Mouse (Mus musculus): ENCODE measurements at regions not wholly inside any gene's neighbourhood (a gene's known extent, or its start where the extent isn't known, plus 50 kb on each side); places are given as distances from the start of the nearest gene placed in this dataset.

DNA sequence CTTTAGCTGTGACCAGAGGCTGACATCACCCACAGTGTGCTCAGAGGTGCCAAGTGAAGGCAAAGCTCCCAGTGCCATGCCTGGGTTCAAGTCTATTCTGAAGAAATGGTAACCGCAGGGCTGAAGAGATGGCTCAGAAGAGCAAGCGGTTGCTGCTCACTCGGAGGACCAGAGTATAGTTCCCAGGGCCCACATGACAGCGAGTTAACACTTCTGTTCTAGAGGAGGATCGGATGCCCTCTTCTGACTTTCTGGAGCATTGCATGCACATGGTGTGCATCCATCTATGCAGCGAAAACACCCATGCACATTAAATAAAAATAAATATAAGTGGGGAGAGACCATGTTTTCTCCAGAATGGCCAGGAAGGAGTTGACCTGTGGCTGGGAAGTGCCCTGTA, 209.5 kb downstream of the Sorl1 start:
- Histone ChIP-seq H3K27me3 (replicated peaks) (no peaks in the 10 kb centered on the region), H3K4me3 (replicated peaks) (no peak overlapping the region), H3K4me2 (no peak overlapping the region), H3K4me1 (peaks cover 8% of the 10 kb centered on the region; the same call in 1 of the 2 replicates), H3K27ac (no peak overlapping the region), H3K9ac (no peak overlapping the region), H3K36me3 (no peaks in the 10 kb centered on the region), H3K9me3 (no peaks in the 10 kb centered on the region)
- WGBS = 92% methylated on average over 6 of the region's 6 CpGs
- no peak for ATAC-seq (ENCODE audit: insufficient read depth, low FRiP score, low read depth)

DNA sequence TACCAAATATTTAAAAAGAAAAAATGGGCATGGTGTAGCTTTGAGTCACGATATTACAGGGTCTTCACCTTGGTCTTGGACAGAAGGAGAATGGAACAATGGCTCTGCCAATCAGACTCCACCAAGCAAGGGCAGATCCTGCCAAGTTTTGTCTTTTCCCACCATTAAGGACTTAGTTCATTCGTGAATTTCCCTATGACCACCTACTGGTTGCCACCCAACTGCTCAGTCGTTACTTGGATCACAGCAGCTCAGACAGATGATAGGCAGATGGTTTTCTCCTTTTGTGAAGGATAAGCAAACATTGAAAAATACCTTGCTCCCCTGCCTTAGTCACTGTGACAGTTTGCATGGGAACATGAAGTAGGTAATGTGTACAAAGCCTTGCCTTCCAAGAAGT, 210.2 kb downstream of the Sorl1 start:
- Histone ChIP-seq H3K4me3 (replicated peaks) (no peak overlapping the region), H3K27ac (no peak overlapping the region), H3K4me1 (peaks cover 3% of the 10 kb centered on the region; the same call in 1 of the 2 replicates), H3K9ac (no peak overlapping the region), H3K36me3 (no peaks in the 10 kb centered on the region), H3K4me2 (no peak overlapping the region), H3K27me3 (replicated peaks) (no peaks in the 10 kb centered on the region), H3K9me3 (no peaks in the 10 kb centered on the region)
- ATAC-seq (ENCODE audit: insufficient read depth, low FRiP score, low read depth) = no peak
- WGBS = 70% methylated on average over 3 of the region's 3 CpGs

DNA sequence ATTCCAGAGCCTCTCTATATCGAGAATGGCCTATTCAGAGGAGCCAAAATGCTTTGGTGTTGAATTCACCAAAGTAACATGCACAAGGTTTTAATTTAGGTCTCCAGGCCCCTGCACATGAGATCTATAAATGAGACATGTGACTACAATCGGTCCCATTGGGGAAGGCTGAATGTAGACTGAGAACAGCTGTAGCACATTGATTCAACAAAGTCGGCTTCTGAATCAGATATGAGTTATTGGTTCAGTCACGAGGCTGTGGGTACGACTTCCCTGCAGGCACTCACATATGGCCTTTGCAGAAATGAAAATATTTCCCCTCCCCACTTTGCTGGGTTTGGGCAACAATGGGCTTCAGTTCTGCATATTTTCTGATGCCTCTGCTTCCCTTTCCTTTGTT, 211.6 kb downstream of the Sorl1 start:
- no peaks in the 10 kb centered on the region for H3K4me1 ChIP-seq
- ATAC-seq (ENCODE audit: insufficient read depth, low FRiP score, low read depth) = no peak
- H3K9ac ChIP-seq = no peak overlapping the region
- H3K9me3 ChIP-seq = no peaks in the 10 kb centered on the region
- no peak overlapping the region for H3K27ac ChIP-seq
- no peak overlapping the region for H3K4me2 ChIP-seq
- H3K4me3 ChIP-seq (replicated peaks) = no peak overlapping the region
- H3K36me3 ChIP-seq = no peaks in the 10 kb centered on the region
- H3K27me3 ChIP-seq (replicated peaks) = no peaks in the 10 kb centered on the region
- 79% methylated on average over 5 of the region's 5 CpGs for WGBS

DNA sequence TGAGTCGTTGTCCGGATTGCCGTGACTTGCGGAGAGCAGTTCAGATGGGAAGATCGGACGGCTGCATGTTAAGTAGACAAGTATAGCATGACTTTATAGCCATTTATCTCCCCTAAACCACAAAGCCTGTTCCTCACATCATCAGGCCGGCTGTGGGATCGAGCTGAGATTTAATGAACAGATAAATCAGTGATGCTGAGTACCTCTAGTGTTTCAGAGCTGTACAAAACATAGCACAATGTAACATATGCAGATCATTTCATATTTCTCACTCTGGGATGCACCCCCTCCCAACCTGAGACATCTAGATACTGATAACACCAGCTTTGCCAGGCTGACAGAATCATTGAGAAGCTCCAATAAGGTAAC, 223.5 kb downstream of the Sorl1 start:
- 0 out of 2 replicates have a peak, but pooled peaks cover 4% of the 10 kb centered on the region for H3K4me1 ChIP-seq
- no peaks in the 10 kb centered on the region for H3K27me3 ChIP-seq (replicated peaks)
- no peaks in the 10 kb centered on the region for H3K36me3 ChIP-seq
- H3K27ac ChIP-seq = no peak overlapping the region
- H3K4me3 ChIP-seq (replicated peaks) = no peak overlapping the region
- 82% methylated on average over 8 of the region's 8 CpGs for WGBS
- H3K9me3 ChIP-seq = no peaks in the 10 kb centered on the region
- H3K9ac ChIP-seq = no peak overlapping the region
- no peak overlapping the region for H3K4me2 ChIP-seq
- no peak for ATAC-seq (ENCODE audit: insufficient read depth, low FRiP score, low read depth)

DNA sequence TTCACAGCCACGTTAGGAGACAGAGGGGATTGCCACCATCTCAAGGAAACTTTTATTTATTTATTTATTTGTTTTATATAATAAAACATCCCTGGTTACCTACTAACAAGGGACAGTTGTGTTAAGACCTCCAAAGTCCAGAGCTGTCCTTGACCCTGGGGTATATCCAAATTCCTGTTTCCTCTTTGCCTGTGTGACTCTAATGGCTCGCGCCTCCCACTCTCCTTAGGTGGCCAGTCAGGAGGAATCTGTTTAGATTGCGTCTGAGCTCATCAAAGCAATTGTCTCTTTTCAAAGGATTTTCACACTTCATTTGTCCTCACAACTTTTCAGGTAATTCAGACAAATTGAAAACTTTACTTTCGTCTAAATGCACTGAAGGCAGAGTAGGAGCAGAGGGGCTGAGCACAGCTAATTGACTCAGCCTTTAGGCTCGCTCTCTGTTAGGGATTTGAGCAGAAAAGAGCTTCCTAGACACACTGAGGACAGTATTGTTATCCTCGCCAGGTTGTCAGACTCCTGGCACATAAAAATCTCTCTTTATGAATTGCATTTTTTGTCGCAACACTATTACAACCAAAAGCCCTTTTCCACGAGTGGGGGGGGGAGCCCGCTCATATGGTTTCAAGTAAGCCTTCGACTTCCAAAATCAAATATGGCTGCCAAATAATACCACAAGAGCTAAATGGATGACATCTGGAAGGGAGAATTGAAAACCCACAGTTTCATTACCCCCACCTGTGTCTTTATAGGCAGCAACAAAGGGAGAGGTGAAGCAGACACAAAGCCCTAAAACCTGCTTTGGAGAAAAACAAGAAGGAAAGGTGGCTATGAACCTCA, 224.1 kb downstream of the Sorl1 start:
- no peaks in the 10 kb centered on the region for H3K36me3 ChIP-seq
- 0 out of 2 replicates have a peak, but pooled peaks cover 4% of the 10 kb centered on the region for H3K4me1 ChIP-seq
- WGBS = 59% methylated on average over 11 of the region's 11 CpGs
- H3K4me2 ChIP-seq = no peak overlapping the region
- no peak for ATAC-seq (ENCODE audit: insufficient read depth, low FRiP score, low read depth)
- H3K27ac ChIP-seq = no peak overlapping the region
- H3K4me3 ChIP-seq (replicated peaks) = no peak overlapping the region
- no peaks in the 10 kb centered on the region for H3K9me3 ChIP-seq
- no peak overlapping the region for H3K9ac ChIP-seq
- no peaks in the 10 kb centered on the region for H3K27me3 ChIP-seq (replicated peaks)

DNA sequence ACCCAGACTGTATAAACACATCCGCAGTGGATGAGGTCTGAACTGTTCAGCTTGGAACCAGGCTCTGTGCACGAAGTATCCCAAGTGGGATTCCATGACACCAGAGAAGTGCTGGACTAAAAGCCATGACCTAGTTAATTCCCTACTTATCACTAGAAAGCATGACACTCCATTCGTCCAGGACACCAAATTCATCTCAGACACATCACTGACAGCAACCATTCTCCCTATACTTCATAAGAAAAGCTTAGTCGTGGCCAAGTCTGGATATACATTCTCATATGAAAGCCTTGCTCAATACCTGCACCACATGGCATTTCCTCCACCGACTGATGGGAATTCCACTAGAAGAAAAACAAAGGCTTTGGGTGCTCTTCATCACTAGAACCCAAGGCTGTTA, 229.0 kb downstream of the Sorl1 start:
- Histone ChIP-seq H3K4me2 (no peak overlapping the region), H3K9me3 (no peaks in the 10 kb centered on the region), H3K4me3 (replicated peaks) (no peak overlapping the region), H3K27me3 (replicated peaks) (no peaks in the 10 kb centered on the region), H3K27ac (no peak overlapping the region), H3K4me1 (peaks cover 9% of the 10 kb centered on the region), H3K36me3 (no peaks in the 10 kb centered on the region), H3K9ac (no peak overlapping the region)
- WGBS = 74% methylated on average over 5 of the region's 5 CpGs
- no peak for ATAC-seq (ENCODE audit: insufficient read depth, low FRiP score, low read depth)

DNA sequence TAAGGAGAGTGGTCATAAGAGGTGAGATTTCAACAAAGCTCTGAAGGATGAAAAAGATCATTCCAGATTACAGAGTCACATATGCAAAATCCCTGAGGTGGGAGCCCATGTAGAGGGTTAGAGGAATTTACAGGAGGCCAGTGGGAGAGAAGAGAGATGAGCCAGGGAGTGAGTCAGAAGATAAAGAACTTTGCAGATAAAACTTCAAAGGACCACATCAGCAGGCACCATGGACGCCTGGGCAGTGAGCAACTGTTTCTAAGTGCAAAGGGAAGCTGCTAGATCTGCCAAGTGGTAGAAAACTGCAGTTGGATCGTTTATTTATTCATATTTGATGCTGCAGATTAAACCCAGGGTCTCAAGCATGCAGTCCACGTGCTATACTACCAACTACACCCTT, 231.3 kb downstream of the Sorl1 start:
- H3K36me3 ChIP-seq = no peaks in the 10 kb centered on the region
- H3K9me3 ChIP-seq = no peaks in the 10 kb centered on the region
- H3K4me2 ChIP-seq = no peak overlapping the region
- no peak overlapping the region for H3K4me3 ChIP-seq (replicated peaks)
- no peak overlapping the region for H3K27ac ChIP-seq
- ATAC-seq (ENCODE audit: insufficient read depth, low FRiP score, low read depth) = no peak
- H3K27me3 ChIP-seq (replicated peaks) = no peaks in the 10 kb centered on the region
- peaks cover 12% of the 10 kb centered on the region for H3K4me1 ChIP-seq
- WGBS = 38% methylated on average over 3 of the region's 3 CpGs
- H3K9ac ChIP-seq = no peak overlapping the region

- H3K9ac ChIP-seq = no peak overlapping the region
- H3K27me3 ChIP-seq (replicated peaks) = no peaks in the 10 kb centered on the region
- ATAC-seq (ENCODE audit: insufficient read depth, low FRiP score, low read depth) = no peak; the same call in 1 of the 2 replicates
- H3K36me3 ChIP-seq = no peaks in the 10 kb centered on the region
- H3K4me1 ChIP-seq = peaks cover 12% of the 10 kb centered on the region
- peak overlapping the region; percentile 93 for H3K27ac ChIP-seq
- no peaks in the 10 kb centered on the region for H3K9me3 ChIP-seq
- WGBS = 36% methylated on average over 7 of the region's 7 CpGs
- H3K4me2 ChIP-seq = peak overlapping the region; percentile 61
- 0 out of 2 replicates have a peak overlapping the region, but pooled peaks have one; percentile 30 for H3K4me3 ChIP-seq (replicated peaks)
These were observed 232.9 kb downstream of the Sorl1 start for GRCm38 (mm10) chr9:41891206-41891605.

GRCm38 (mm10) chr9:41890273-41891141, 233.6 kb downstream of the Sorl1 start:
- Histone ChIP-seq H3K27ac (peak overlapping the region; percentile 93), H3K4me1 (peaks cover 12% of the 10 kb centered on the region), H3K27me3 (replicated peaks) (no peaks in the 10 kb centered on the region), H3K4me2 (peak overlapping the region; percentile 61), H3K9me3 (no peaks in the 10 kb centered on the region), H3K4me3 (replicated peaks) (peak overlapping the region; percentile 30), H3K36me3 (no peaks in the 10 kb centered on the region), H3K9ac (peak overlapping the region; percentile 17; the same call in 1 of the 2 replicates)
- peak; percentile 87 for ATAC-seq (ENCODE audit: insufficient read depth, low FRiP score, low read depth)
- 2% methylated on average over 42 of the region's 42 CpGs for WGBS

DNA sequence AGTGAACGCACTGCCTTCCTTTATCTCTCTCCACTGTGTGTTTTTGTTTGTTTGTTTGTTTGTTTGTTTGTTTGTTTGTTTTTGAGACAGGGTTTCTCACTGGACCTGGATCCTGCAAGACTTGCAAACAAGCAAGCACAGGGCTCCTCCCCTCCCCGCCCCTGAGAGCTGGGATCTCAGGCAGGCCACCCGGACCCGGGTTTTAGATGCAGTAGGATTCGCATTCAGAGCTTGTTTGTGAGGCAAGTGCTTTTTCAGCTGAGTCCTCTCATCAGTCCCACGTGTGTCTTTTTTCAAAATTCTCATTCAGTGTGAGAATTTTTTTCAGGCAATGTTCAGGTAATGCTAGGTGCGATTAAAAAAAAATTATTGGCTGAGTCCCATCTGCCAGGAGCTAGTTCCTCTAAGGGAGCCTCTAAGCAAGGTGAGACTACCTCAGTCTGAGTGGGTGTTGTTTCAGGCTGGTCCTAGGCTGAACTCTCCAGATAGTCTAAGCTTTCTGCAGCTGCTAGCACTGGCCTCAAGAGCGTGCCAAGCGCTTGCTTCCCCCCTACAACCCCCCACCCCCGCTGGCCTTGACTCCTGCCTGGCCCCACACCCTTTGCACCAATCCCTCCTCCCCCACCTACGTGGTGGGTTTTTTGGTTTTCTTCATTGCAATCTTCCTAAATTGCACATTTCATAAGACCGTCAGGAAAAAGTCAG, 234.4 kb downstream of the Sorl1 start:
- Histone ChIP-seq H3K4me1 (peaks cover 12% of the 10 kb centered on the region), H3K27ac (peak overlapping the region; percentile 93), H3K9me3 (no peaks in the 10 kb centered on the region), H3K36me3 (no peaks in the 10 kb centered on the region), H3K9ac (no peak overlapping the region), H3K4me2 (peak overlapping the region; percentile 61), H3K4me3 (replicated peaks) (peak overlapping the region; percentile 30), H3K27me3 (replicated peaks) (no peaks in the 10 kb centered on the region)
- ATAC-seq (ENCODE audit: insufficient read depth, low FRiP score, low read depth) = peak; percentile 61
- WGBS = 36% methylated on average over 12 of the region's 12 CpGs

DNA sequence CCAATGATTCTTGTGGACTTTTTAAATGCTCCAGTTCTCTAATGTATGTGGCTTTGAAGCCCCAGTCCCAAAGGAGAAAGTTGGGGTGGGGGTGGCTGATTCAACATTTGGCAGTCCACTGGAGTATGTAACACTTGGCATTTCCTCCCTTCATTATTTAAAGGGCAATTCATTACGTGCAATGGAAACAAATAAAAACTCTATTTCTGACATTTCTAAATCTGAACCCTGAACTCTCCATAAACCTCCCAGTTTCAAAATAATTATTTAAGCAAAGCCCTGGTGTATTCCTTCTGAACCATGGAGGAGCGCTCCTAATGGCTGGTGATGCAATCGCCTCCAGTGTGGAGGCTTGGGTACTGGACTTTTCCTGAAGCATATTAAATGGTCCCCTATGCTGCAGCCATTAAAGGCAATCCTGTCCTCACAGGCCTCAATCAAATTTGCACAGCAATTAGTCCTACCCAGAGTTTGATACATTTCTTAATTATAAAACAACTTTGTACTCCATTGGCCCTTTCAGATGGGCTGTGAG, 235.4 kb downstream of the Sorl1 start:
- no peak for ATAC-seq (ENCODE audit: insufficient read depth, low FRiP score, low read depth)
- WGBS = 60% methylated on average over 3 of the region's 3 CpGs
- Histone ChIP-seq H3K9ac (no peak overlapping the region), H3K9me3 (no peaks in the 10 kb centered on the region), H3K27ac (peak overlapping the region; percentile 31; the same call in 1 of the 2 replicates), H3K4me1 (peaks cover 12% of the 10 kb centered on the region), H3K4me3 (replicated peaks) (no peak overlapping the region), H3K27me3 (replicated peaks) (no peaks in the 10 kb centered on the region), H3K36me3 (no peaks in the 10 kb centered on the region), H3K4me2 (no peak overlapping the region)

Measured in stomach, embryonic 15.5 days (tissue).